Mouse (Mus musculus) stomach, postnatal 0 days (tissue): Measurements from ENCODE around the gene Cers6. TPM values are rescaled to one million over a fixed set of nuclear protein-coding genes. Genes with fewer than 3 reads are reported as not detected.

Experiments
- ATAC-seq: fragments of 200-750 bp; cut with Nextera tagmentation; 2 replicates; pipeline ENCODE4 v1.8.0; 2017; ENCODE audit not compliant: low FRiP score, low TSS enrichment
- DNase-seq: peaks from one replicate; pipeline ENCODE4 v3.0.0-alpha.2; 2016; ENCODE audit warnings: low spot score
- H3K27ac ChIP-seq: fragments of 300-500 bp; sonication (generic); replicated peaks from 2 replicates; pipeline ENCODE4 v1.5.1; 2014; ENCODE audit warnings: mild to moderate bottlenecking, control low read depth
- H3K27me3 ChIP-seq: fragments of 300-500 bp; sonication (generic); 2 replicates; pipeline ENCODE4 v1.6.1; 2014; ENCODE audit warnings: low read length; ENCODE audit not compliant: control insufficient read depth, insufficient read depth
- H3K36me3 ChIP-seq: fragments of 300-500 bp; sonication (generic); 2 replicates; pipeline ENCODE4 v1.6.1; 2014; ENCODE audit warnings: low read length, mixed read lengths; ENCODE audit not compliant: control insufficient read depth, insufficient read depth
- H3K4me1 ChIP-seq: fragments of 300-500 bp; sonication (generic); replicated peaks from 2 replicates; pipeline ENCODE4 v1.6.1; 2014; ENCODE audit warnings: antibody characterized with exemption; ENCODE audit not compliant: control insufficient read depth, insufficient read depth
- H3K4me2 ChIP-seq: fragments of 300-500 bp; sonication (generic); replicated peaks from 2 replicates; pipeline ENCODE4 v1.6.1; 2014; ENCODE audit warnings: low read depth, mild to moderate bottlenecking, control low read depth, moderate library complexity
- H3K4me3 ChIP-seq: fragments of 300-500 bp; sonication (generic); 2 replicates; pipeline ENCODE4 v1.5.1; 2014; ENCODE audit warnings: low read depth, low read length, control low read depth
- H3K9ac ChIP-seq: fragments of 300-500 bp; sonication (generic); 2 replicates; pipeline ENCODE4 v1.6.1; 2014; ENCODE audit warnings: mild to moderate bottlenecking, low read length, control low read depth, mixed read lengths
- H3K9me3 ChIP-seq: fragments of 300-500 bp; sonication (generic); 2 replicates; pipeline ENCODE4 v1.6.1; 2016; ENCODE audit warnings: low read length; ENCODE audit not compliant: control insufficient read depth
- CTCF ChIP-seq: IDR thresholded peaks from 2 replicates; pipeline ENCODE4 v1.5.1; 2016; ENCODE audit warnings: antibody characterized with exemption, low read depth, mild to moderate bottlenecking, moderate library complexity
- EP300 ChIP-seq: optimal IDR thresholded peaks from 2 replicates; pipeline ENCODE3; 2016; ENCODE audit warnings: antibody characterized with exemption
- WGBS: fragments of 180-500 bp; shearing (Covaris S2); extraction: QIAGEN DNeasy Blood & Tissue Kit; methylation state at CpG from one replicate; pipeline ENCODE4 v1.1.7; 2014; 5-methylcytosine and 5-hydroxymethylcytosine counted together
- polyA plus RNA-seq: library from polyadenylated mRNA; unstranded; fragments of >200 nt; fragmentation: Nextera tagmentation; extraction: Ambion mirVana; gene quantifications from 2 replicates; pipeline ENCODE4 v1.2.1, GENCODE M21; 2015

Gene Cers6
- polyA plus RNA-seq, 1 experiment from 2014 or later, result 8.0 TPM

GRCm38 (mm10) chr2:68899770-68900521, 38.7 kb downstream of the Cers6 start:
- no peaks in the 10 kb centered on the region for H3K36me3 ChIP-seq
- WGBS, result 51% methylated on average over 7 of the region's 7 CpGs
- no peaks in the 10 kb centered on the region for H3K4me1 ChIP-seq
- no peak overlapping the region for H3K9ac ChIP-seq
- DNase-seq, result no peak
- TF ChIP-seq EP300 (no peak), CTCF (no peak)
- H3K27me3 ChIP-seq, result no peaks in the 10 kb centered on the region
- no peaks in the 10 kb centered on the region for H3K9me3 ChIP-seq
- 0 out of 2 replicates have a peak overlapping the region, but pooled peaks have one; percentile 23 for H3K4me2 ChIP-seq
- H3K4me3 ChIP-seq, result no peak overlapping the region
- peak overlapping the region; percentile 63; the same call in 1 of the 2 replicates for H3K27ac ChIP-seq
- peak; percentile 57; the same call in 1 of the 2 replicates for ATAC-seq

GRCm38 (mm10) chr2:68900640-68901378, 39.6 kb downstream of the Cers6 start:
- Histone ChIP-seq H3K4me3 (no peak overlapping the region), H3K9me3 (no peaks in the 10 kb centered on the region), H3K27me3 (no peaks in the 10 kb centered on the region), H3K4me1 (no peaks in the 10 kb centered on the region), H3K36me3 (no peaks in the 10 kb centered on the region), H3K27ac (peak overlapping the region; percentile 63), H3K4me2 (peak overlapping the region; percentile 23; the same call in 1 of the 2 replicates), H3K9ac (0 out of 2 replicates have a peak overlapping the region, but pooled peaks have one; percentile 8)
- 0 out of 2 replicates have a peak, but pooled peaks have one; percentile 10 for ATAC-seq
- DNase-seq, result no peak
- WGBS, result 49% methylated on average over 9 of the region's 9 CpGs
- no peak for TF ChIP-seq EP300

GRCm38 (mm10) chr2:68901708-68902107, 40.5 kb downstream of the Cers6 start:
- no peaks in the 10 kb centered on the region for H3K9me3 ChIP-seq
- H3K4me2 ChIP-seq, result no peak overlapping the region
- no peaks in the 10 kb centered on the region for H3K36me3 ChIP-seq
- H3K4me3 ChIP-seq, result no peak overlapping the region
- no peak for ATAC-seq
- H3K27ac ChIP-seq, result no peak overlapping the region
- WGBS, result 64% methylated on average over 2 of the region's 2 CpGs
- DNase-seq, result no peak
- H3K9ac ChIP-seq, result no peak overlapping the region
- no peak for TF ChIP-seq CTCF
- no peaks in the 10 kb centered on the region for H3K27me3 ChIP-seq
- H3K4me1 ChIP-seq, result no peaks in the 10 kb centered on the region

GRCm38 (mm10) chr2:68902546-68902945, 41.3 kb downstream of the Cers6 start:
- Histone ChIP-seq H3K4me1 (no peaks in the 10 kb centered on the region), H3K4me2 (no peak overlapping the region), H3K36me3 (no peaks in the 10 kb centered on the region), H3K9ac (no peak overlapping the region), H3K4me3 (no peak overlapping the region), H3K9me3 (no peaks in the 10 kb centered on the region), H3K27me3 (no peaks in the 10 kb centered on the region), H3K27ac (no peak overlapping the region)
- DNase-seq (no peak), ATAC-seq (no peak)
- 74% methylated on average over 6 of the region's 6 CpGs for WGBS
- TF ChIP-seq CTCF (no peak), EP300 (no peak)

- TF ChIP-seq EP300 (no peak), CTCF (no peak)
- WGBS, result 83% methylated on average over 3 of the region's 3 CpGs
- ATAC-seq, result no peak
Measured at GRCm38 (mm10) chr2:68906921-68907320, 45.7 kb downstream of the Cers6 start.

More at GRCm38 (mm10) chr2:68906921-68907320, 45.7 kb downstream of the Cers6 start:
- H3K9me3 ChIP-seq, result no peaks in the 10 kb centered on the region
- H3K27me3 ChIP-seq, result no peaks in the 10 kb centered on the region
- no peak for DNase-seq
- H3K4me1 ChIP-seq, result no peaks in the 10 kb centered on the region
- H3K9ac ChIP-seq, result no peak overlapping the region
- H3K4me3 ChIP-seq, result no peak overlapping the region
- H3K4me2 ChIP-seq, result no peak overlapping the region
- no peaks in the 10 kb centered on the region for H3K36me3 ChIP-seq
- no peak overlapping the region for H3K27ac ChIP-seq
